Mouse (Mus musculus): ENCODE data around the gene Pqbp1.

DNA sequence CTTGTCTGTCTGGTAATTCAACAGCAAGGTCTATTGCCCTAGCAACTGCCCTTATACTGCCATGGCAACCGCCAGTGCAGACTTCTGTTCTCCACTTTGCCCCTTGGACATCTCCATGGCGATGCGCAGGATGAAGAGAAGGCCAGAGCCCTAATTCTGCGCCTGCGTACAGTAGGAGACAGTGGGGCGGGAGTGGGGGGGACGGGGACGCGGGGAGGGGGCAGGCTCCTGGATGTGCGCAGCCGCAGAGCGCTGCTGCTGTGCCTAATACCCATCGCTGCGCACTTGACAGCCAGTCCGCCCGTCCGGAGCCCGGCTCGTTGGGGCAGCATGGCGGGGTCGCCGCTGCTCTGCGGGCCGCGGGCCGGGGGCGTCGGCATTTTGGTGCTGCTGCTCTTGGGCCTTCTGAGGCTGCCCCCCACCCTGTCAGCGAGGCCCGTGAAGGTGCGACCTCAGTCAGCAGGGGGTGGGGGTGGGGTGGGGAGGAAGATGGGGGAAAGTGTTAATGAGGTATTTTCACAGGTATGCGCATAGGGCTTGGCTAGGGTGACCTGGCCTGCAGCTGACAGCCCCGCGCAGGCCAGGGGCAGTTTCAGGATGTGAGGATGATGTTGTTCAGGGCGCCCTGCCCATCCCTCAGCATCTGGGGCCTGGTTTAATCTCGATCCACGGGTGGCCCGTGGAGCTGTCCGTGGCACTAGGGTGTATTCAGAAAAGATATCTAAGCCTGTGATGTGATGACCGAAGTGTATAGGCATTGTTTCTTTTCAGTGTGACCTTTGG is 20.7 kb upstream of the Pqbp1 start, which contains the start of gene Pcsk1n:
- TF ChIP-seq CTCF (conservative IDR thresholded peaks at IDR 0.05; ENCODE audit: insufficient read depth, insufficient read length, low read depth, low read length) (no peak), POLR2A (IDR thresholded peaks at IDR 0.05; ENCODE audit: low read depth, low read length) (no peak)
